Mouse (Mus musculus) thymus, postnatal 36 days (tissue): ENCODE measurements around the gene Plekhf1.

Source experiments
- DNase-seq, 2 experiments: peaks; one replicate each; pipeline ENCODE4 v3.0.0; 2022; ENCODE audit warnings: mixed read lengths in 2 of 2

Plekhf1 gene

GRCm38 (mm10) chr7:38227900-38228298 is at the start of gene Plekhf1:
Gene Plekhf1 (minus strand): TSS chr7:38228016.
- peak; percentile 86 to 92 for DNase-seq

DNA sequence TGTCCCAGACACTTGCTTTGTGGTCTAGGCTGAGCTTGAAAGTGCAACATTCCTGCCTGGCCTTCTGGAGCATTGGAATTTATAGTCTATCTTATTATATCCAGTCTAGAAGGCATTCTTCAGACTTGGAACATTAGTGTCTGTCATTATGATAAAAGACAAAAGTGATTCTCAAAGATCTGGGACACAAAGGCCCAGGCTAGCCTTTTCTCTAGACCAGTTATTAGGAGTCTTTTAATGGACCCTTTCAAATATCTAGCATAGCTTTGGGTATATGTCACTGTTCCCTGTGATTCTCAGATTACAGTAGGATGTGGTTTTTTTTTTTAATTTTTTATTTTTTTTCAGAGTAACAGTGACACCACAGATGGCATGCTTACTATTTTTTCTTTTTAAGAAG is 44.7 kb upstream of the Plekhf1 start:
- no peak for DNase-seq

DNA sequence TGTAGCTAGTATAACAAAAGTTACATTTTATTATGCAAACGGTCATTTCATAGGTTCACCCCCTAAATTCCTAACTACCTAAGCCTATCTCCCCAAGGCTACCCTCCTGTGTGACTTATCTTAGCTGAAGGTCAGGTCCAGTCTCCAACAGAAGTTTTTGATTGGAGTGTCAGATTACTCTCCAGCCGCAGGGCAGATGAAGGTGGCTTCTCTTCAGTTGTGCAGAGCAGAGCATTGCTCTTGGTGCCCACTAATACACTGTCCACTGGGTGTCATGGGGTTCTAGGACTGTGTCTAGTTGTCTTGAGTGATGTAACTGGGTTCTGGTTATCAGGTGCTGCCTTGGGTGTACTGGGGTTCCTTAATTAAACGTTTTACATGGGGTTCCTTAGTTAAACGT is 44.0 kb upstream of the Plekhf1 start:
- no peak for DNase-seq

- no peak for DNase-seq
Measured at GRCm38 (mm10) chr7:38271511-38271811, 43.6 kb upstream of the Plekhf1 start.

DNA sequence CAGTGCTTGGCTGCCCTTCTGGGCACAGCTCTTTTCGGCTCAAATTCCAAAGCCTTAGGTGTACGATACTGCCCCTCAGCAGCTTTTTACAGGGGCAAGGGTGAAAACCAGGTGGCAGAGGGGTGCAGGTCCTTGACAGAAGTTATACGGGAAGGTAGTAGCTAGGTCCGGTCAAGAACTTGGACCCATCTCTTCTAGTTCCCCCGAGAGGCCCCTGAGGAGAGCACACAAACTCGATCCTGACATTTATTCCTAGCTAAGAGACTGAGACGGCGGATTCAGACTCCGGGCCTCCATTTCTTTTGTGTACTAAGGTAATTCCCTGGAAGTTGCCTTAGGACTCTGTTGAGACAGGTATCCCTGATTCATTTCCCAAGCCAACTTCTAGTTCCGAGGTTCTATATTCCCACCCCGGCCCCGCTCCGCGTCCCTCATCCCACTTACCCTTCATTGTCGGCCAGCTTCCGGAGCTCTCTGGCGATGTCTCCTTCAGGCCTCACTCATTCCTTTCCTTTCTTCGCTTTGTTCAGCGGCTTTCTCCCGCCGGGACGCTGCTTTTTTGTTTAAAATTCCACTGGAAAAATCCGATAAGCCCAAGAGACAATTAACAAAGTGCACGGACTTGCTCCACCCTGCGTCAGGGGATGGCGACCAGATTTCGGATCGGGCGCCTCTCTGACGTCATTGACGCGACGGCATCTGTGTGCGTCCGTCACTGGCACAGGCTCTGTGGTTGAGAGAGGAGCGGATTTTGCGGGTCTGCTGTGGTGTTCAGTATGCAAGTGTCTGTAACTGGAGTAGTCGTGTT is 43.1 kb upstream of the Plekhf1 start, which contains the start of gene Pop4:
Gene Pop4, minus strand, starts transcription at position 721 of the 808 bp plus-strand sequence.
- DNase-seq = peak; percentile 83 to 86

DNA sequence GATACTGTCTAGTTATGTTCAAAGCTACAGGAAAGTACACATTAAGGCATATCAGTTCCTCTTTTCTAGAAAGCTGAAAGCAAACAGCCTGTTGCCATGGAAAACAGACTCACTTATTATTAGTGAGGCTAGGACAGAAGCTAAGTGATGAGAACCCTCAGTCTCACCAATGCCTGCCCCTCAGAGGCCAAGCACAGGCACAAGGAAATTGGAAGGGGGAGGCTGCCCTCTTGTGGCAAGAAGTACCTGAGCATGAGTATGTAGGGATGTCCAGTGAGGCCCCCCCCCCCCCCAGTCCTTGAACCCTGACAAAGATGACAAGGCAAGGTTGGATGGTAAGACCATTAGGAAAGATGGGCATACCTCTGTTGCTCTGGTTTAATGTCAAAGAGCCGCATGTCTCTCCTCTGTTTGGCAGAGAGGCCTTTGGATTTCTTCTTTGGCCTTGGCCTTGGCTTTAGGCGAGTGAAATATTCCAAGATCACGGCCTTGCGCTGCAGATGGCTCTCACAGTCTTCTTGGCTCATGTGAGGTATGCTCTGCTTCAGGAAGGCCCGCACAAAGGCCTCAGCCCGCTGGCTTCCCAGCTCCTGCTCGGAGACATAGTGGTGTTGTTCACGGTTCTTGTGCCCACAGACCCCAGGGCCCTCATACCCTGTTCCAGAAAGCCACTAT is 39.3 kb upstream of the Plekhf1 start:
- peak; percentile 38 to 40 for DNase-seq

DNA sequence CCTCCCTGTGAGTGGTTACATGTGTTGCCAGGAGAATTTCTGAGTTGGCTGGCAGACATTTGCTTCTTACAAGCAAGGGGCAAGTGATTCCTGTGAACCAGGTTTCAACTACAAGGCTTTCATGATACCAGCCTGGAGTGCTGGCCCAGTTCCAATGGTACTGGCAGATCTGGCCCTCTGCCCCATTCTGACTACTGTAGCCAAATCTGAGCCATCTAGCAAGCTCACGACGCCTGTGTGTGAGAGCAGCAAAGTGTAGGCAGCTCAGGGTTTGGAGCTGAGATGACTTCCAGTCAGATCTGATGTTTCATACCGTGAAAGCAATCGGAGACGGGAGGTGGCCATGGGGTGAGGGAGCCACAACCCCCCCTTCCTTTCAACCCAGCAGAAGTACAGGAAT is 34.6 kb upstream of the Plekhf1 start:
- no peak for DNase-seq

DNA sequence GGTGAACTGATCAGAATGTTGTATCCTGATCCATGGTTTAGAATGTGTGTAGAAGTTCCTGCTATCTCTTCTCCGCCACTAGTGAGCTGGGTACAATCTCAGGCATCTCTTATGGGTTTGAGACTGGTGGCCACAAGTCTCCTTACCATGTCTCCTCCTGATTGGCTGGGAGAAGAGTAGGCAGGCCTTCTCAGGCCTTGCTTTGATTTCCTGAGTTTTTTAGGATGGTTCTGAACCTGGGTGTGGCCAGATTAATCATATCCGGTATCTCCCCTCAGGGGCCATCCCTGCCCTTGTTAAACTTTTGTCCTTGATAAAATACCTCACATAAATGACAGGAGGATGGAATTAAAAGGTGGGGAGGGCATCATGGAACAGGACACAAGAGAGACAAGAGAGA is 31.8 kb upstream of the Plekhf1 start:
- DNase-seq = no peak

GRCm38 (mm10) chr7:38253441-38253840 is 25.6 kb upstream of the Plekhf1 start:
- no peak for DNase-seq

DNA sequence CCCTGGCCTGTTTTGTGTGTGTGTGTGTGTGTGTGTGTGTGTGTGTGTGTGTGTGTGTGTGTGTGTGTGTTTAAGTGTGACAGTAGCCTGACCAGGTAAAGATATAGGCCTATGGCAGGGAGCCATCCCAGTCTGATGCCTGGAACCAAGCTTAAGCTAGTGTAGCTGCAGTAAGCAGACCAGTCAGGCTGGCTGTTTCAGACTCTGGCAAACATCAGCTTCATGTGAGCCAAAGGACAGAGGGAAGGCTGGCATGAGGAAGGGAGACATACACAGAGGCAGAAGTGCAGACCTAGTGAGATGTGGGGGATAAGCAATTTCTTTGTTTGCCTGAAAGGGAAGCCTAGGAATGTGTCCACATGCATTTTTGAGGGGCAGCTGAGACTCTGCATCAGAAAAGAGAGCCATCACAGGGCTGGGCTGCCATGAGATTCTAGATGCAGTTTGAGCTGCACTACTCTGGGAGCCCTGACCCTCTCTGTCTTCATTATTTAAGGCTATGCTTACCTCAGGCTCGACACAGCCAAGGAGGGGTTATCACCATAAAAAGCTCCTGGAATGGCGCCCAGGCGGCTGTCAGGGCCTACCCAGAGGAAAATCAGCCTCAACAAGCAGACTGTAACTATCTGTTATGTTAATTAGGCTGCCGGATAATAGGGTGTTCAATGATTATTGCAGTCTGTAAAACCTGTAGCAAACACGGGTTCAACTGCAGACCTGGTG is 23.8 kb upstream of the Plekhf1 start:
- DNase-seq = no peak

DNA sequence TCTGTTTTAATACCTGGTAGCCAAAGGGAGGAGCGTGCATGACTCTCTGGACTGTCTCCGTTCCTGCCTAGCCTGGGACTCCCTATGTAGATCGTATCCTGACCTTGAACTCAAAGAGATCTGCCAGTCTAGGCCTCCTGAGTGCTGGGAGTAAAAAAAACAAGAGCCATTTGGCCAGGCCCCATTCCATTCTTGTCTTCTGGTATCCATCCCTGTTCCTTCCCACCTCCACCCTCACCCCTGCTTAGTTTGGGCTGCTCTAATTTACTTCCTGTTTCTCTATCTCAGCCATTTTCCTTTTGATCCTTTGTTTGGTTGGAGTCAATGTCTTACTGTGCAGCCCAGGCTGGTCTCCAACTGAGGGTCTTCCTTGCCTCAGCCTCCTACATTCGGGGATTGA is 14.6 kb upstream of the Plekhf1 start:
- no peak for DNase-seq

- no peak for DNase-seq
Measured at GRCm38 (mm10) chr7:38237140-38237539, 9.3 kb upstream of the Plekhf1 start.

DNA sequence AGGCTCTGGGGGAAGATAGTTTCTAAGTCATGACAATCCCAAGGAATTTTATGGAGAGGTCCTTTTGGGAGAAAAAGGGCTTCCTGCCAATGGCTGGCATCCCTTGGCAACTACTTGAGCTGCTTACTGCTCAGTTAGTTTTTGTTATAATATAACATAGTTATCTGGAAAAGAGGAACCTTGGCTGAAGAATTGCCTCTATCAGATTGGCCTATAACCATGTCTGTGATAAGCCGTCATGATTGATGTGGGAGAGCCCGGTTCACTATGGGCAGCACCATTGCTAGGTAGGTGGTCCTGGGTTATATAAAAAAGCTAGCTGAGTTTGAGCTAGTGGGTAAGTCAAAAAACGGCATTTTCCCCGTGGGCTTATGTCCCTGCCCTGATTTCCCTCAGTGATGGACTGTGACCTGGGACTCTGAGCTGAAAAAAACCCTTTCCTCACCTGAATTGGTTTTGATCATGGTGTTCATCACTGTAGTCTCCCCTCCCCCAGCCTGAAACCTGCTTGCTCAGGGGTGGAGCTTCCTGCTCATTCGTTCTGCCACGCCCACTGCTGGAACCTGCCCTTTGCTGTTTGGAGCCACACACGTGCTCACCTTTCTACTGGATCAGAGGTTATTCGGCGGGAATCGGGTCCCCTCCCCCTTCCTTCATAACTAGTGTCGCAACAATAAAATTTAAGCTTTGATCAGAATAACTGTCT is 8.7 kb upstream of the Plekhf1 start:
- no peak for DNase-seq

DNA sequence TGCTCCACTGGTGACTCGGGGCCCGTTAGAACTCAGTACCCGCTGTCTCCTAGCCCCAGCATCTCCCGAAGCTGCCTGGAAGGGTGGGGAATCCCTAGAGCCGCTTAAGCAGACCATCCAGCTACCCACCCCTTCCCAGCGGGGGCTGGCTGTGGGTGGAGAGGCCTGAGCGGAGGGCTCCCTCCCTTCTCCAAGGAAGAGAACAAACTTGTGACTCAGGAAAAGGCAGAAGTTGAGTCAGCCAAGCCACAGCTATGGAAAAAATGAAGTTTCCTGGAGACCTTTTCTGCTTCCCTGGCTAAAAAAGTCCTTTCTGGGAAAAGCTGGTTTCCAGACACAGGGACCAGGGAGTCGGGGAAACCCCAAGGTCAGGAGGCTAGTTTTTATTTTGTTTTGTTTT is 2.5 kb upstream of the Plekhf1 start:
- no peak for DNase-seq

DNA sequence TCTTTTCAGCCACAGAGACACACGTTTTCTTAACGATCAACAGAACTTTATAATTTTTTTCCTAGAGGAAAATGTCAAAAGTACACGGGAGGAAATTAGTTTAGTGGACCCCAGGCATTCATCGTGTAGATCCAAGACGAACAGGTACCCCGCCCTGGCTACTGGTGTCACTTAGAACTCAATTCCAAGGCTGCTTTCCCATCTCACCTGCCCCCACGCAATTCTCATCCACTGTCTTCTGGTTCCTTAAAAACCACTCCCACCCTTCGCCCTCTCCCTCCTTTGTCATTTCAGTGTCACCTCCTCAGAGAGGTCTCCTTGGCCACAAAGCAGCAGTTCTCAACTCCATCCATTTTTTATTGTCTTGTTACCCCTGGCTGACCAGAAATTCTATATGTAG is 513 bp upstream of the Plekhf1 start:
- DNase-seq = no peak

GRCm38 (mm10) chr7:38227181-38227899 is 476 bp downstream of the Plekhf1 start:
- peak; percentile 28 to 46 for DNase-seq

DNA sequence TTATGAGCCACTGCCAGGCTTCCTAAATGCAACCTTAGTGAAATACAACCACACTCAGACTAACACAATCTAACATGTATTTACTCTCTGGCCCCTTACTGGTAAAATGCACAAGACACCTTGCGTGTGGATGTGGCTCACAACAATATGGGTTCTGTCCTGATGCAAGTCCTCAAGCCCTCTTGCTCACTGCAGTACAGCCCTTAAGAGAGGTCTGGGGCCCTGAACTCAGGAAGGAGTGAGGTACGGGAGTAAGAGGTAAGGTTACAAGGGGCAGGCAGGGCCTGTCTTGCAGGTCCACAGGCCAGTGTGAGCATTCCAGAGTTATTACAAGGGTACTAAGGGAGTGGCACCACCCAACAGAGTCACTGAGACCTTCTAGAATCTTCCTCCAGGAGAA is 1.6 kb downstream of the Plekhf1 start:
- no peak for DNase-seq

DNA sequence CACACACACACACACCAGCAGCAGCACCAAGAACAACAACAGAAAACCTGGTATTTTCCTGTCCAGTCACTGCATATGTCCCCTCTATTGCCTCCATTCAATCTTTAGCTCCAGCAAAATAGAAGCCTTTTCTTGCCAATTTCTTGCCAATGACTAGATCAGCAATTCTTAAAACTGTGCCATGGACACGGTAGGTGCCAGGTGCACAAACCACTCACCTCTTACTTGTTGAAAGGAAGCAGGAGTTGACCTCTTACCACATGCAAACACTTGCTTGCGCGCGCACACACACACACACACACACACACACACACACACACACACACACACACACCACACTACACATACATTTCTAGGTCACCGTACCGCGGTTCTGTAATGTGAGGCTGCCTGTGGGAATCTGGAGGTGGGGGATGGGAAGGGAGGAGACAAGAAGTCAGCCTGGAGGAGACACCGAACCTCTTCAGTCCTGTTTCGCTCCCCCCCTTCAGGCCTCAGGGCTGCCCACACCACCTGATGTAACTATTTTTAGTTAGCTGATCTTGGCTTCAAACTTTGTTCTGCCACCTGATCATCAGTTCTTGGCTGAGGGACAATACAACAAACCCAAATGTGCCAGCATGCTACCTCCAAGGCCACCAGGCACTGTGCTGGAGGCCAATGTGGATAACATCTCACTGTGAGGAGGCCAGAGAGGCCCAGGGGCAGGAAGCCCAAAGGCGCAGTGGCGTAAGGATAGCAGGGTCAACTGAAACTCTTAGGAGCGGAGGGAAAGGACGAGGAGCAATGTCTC is 3.0 kb downstream of the Plekhf1 start:
- peak; percentile 46 to 71 for DNase-seq

GRCm38 (mm10) chr7:38220866-38221265 is 7.0 kb downstream of the Plekhf1 start:
- DNase-seq = no peak

DNA sequence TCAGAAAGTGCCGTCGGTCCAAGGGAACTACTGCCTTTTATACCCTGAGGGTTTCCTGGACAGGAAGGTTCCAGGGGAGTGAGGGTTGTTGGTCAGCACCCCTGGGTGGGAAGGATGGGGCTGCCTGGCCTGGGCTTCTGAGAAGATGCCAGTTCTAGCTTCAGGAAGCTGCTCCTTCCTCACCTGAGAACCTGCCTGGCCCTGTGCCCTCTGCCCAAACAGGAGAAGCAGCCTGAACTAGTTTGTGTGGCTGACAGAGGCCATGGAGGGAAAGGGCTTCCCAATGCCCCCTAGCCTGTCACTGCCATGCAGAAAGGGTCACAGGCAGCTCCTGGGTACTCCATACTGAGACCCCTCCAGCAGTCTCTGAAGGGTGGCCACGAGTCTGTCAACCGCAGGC is 8.3 kb downstream of the Plekhf1 start:
- DNase-seq = no peak

- no peak for DNase-seq
Measured at GRCm38 (mm10) chr7:38218631-38219367, 9.0 kb downstream of the Plekhf1 start.
